Mouse (Mus musculus) midbrain, embryonic 11.5 days (tissue): ENCODE data around the gene Nfyc. TPM values are rescaled to one million over a fixed set of nuclear protein-coding genes. Genes with fewer than 3 reads are reported as not detected.

Experiments used
- ATAC-seq: fragments of 200-750 bp; cut with Nextera tagmentation; 2 replicates; pipeline ENCODE4 v1.8.0; 2017; ENCODE audit warnings: moderate TSS enrichment, moderate library complexity; ENCODE audit not compliant: low FRiP score
- DNase-seq: peaks from one replicate; pipeline ENCODE4 v3.0.0; 2015; ENCODE audit warnings: low spot score; ENCODE audit errors: missing footprints
- H3K27ac ChIP-seq: fragments of 300-500 bp; sonication (generic); 2 replicates; pipeline ENCODE4 v1.5.1; 2014; ENCODE audit warnings: low read depth, low read length
- H3K27me3 ChIP-seq: fragments of 300-500 bp; sonication (generic); 2 replicates; pipeline ENCODE4 v1.6.1; 2014; ENCODE audit warnings: mild to moderate bottlenecking, low read length, moderate library complexity, mixed read lengths; ENCODE audit not compliant: control insufficient read depth, insufficient read depth
- H3K36me3 ChIP-seq: fragments of 300-500 bp; sonication (generic); 2 replicates; pipeline ENCODE4 v1.6.1; 2014; ENCODE audit warnings: mild to moderate bottlenecking, low read length, moderate library complexity, mixed read lengths; ENCODE audit not compliant: control insufficient read depth, insufficient read depth
- H3K4me1 ChIP-seq: fragments of 300-500 bp; sonication (generic); 2 replicates; pipeline ENCODE4 v1.6.1; 2014; ENCODE audit warnings: low read length; ENCODE audit not compliant: control insufficient read depth, insufficient read depth
- H3K4me2 ChIP-seq: fragments of 300-500 bp; sonication (generic); 2 replicates; pipeline ENCODE4 v1.6.1; 2014; ENCODE audit warnings: mild to moderate bottlenecking, moderate library complexity
- H3K4me3 ChIP-seq: fragments of 300-500 bp; sonication (generic); 2 replicates; pipeline ENCODE4 v1.5.1; 2014; ENCODE audit warnings: low read depth, low read length
- H3K9ac ChIP-seq: fragments of 300-500 bp; sonication (generic); 2 replicates; pipeline ENCODE4 v1.6.1; 2014; ENCODE audit warnings: low read length
- H3K9me3 ChIP-seq: fragments of 300-500 bp; sonication (generic); 2 replicates; pipeline ENCODE4 v1.6.1; 2016; ENCODE audit warnings: low read length; ENCODE audit not compliant: control insufficient read depth
- WGBS: fragments of 180-500 bp; shearing (Covaris S2); extraction: QIAGEN DNeasy Blood & Tissue Kit; methylation state at CpG from one replicate; pipeline ENCODE4 v1.1.7; 2014; 5-methylcytosine and 5-hydroxymethylcytosine counted together
- microRNA counts: library from miRNA; unstranded; fragments of <30 nt; microRNA quantifications from one replicate; lab custom pipeline; 2015
- microRNA-seq: library from miRNA; unstranded; fragments of <30 nt; microRNA quantifications from one replicate; pipeline ENCODE4, GENCODE M21; 2017
- polyA plus RNA-seq: library from polyadenylated mRNA; unstranded; fragments of >200 nt; fragmentation: Nextera tagmentation; extraction: Ambion mirVana; gene quantifications from 2 replicates; pipeline ENCODE4 v1.2.1, GENCODE M21; 2014

Nfyc gene
- polyA plus RNA-seq, 1 experiment from 2014 or later = 117 TPM

DNA sequence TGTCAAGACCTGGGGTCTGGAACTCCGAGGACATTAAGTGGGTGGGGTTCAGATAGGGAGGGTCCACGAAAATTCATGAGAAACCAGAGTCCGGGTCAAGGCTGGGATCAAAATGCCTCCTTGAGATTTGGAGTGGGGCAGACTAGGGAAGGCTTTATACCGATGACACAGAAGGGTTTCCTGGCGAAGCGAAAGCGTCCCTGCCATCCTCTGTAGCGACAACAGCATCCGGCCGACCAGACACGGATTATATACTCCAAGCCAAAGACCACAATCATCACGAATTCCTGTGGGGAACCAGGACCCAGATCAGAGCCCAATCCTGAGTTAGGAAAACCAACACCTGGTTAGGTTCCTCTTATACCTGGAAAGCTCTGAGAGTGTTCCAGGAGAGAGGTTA is 114.6 kb downstream of the Nfyc start:
- H3K4me2 ChIP-seq = peak overlapping the region; percentile 49
- WGBS = 17% methylated on average over 12 of the region's 12 CpGs
- H3K4me3 ChIP-seq = peak overlapping the region; percentile 27
- no peak overlapping the region for H3K27ac ChIP-seq
- no peaks in the 10 kb centered on the region for H3K36me3 ChIP-seq
- H3K9me3 ChIP-seq = no peaks in the 10 kb centered on the region
- peaks cover 3% of the 10 kb centered on the region; the same call in 1 of the 2 replicates for H3K4me1 ChIP-seq
- no peaks in the 10 kb centered on the region; the same call in 1 of the 2 replicates for H3K27me3 ChIP-seq
- DNase-seq (no peak), ATAC-seq (peak; percentile 6; the same call in 1 of the 2 replicates)
- H3K9ac ChIP-seq = no peak overlapping the region; the same call in 1 of the 2 replicates

GRCm38 (mm10) chr4:120716141-120716571 is 115.2 kb downstream of the Nfyc start:
- WGBS = 2% methylated on average over 12 of the region's 12 CpGs
- Histone ChIP-seq H3K4me2 (peak overlapping the region; percentile 49), H3K4me3 (peak overlapping the region; percentile 27), H3K9ac (peak overlapping the region; percentile 16; the same call in 1 of the 2 replicates), H3K27me3 (no peaks in the 10 kb centered on the region; the same call in 1 of the 2 replicates), H3K9me3 (no peaks in the 10 kb centered on the region), H3K4me1 (peaks cover 3% of the 10 kb centered on the region; the same call in 1 of the 2 replicates), H3K36me3 (no peaks in the 10 kb centered on the region), H3K27ac (no peak overlapping the region)
- peak; percentile 80 for ATAC-seq
- peak; percentile 95 for DNase-seq

- no peak for ATAC-seq
- no peak overlapping the region for H3K4me2 ChIP-seq
- H3K27me3 ChIP-seq = no peaks in the 10 kb centered on the region; the same call in none of the 2 replicates
- no peak overlapping the region for H3K9ac ChIP-seq
- no peak overlapping the region for H3K4me3 ChIP-seq
- no peak for DNase-seq
- WGBS = 81% methylated on average over 6 of the region's 6 CpGs
- H3K9me3 ChIP-seq = no peaks in the 10 kb centered on the region
- no peaks in the 10 kb centered on the region for H3K36me3 ChIP-seq
- peaks cover 3% of the 10 kb centered on the region; the same call in 1 of the 2 replicates for H3K4me1 ChIP-seq
- no peak overlapping the region for H3K27ac ChIP-seq
Measured at GRCm38 (mm10) chr4:120713856-120714497, 117.4 kb downstream of the Nfyc start.

GRCm38 (mm10) chr4:120713021-120713420 is 118.4 kb downstream of the Nfyc start:
- DNase-seq (no peak), ATAC-seq (no peak)
- Histone ChIP-seq H3K36me3 (no peaks in the 10 kb centered on the region), H3K27ac (no peak overlapping the region), H3K4me2 (no peak overlapping the region), H3K9ac (no peak overlapping the region), H3K9me3 (no peaks in the 10 kb centered on the region), H3K4me3 (no peak overlapping the region), H3K4me1 (peaks cover 3% of the 10 kb centered on the region; the same call in 1 of the 2 replicates), H3K27me3 (no peaks in the 10 kb centered on the region; the same call in none of the 2 replicates)
- WGBS = 93% methylated on average over 6 of the region's 6 CpGs

GRCm38 (mm10) chr4:120712236-120712635 is 119.1 kb downstream of the Nfyc start:
- Histone ChIP-seq H3K36me3 (no peaks in the 10 kb centered on the region), H3K9ac (no peak overlapping the region), H3K4me2 (no peak overlapping the region), H3K9me3 (no peaks in the 10 kb centered on the region), H3K4me1 (peaks cover 3% of the 10 kb centered on the region; the same call in 1 of the 2 replicates), H3K27ac (no peak overlapping the region), H3K27me3 (no peaks in the 10 kb centered on the region; the same call in none of the 2 replicates), H3K4me3 (no peak overlapping the region)
- ATAC-seq (no peak), DNase-seq (no peak)
- WGBS = 80% methylated on average over 12 of the region's 12 CpGs

MicroRNAs within 50 kb of the gene (microRNA counts, 519-probe panel; counts per million panel counts)
- 3,409 counts per million, percentile 17 among the panel's probes with 10 or more counts for microRNA mmu-miR-30e (lab: Ali Mortazavi, UCI)

Small RNA genes within 50 kb of the gene (microRNA-seq; reads per million reads assigned to microRNA genes)
- gene Gm23936 = not detected
- gene Mir30c-1 = 147 reads per million, percentile 58 among the genes with 10 or more reads in this experiment
- gene Mir30e = not detected
- not detected for gene Mir30f

Other genes starting within 250 kb of the Nfyc start
- not detected in 2 replicates for gene Gm8439, start 242.8 kb downstream of the Nfyc start, polyA plus RNA-seq
- 8.7 and 8.8 TPM in 2 replicates for gene Cited4, start 165.0 kb downstream of the Nfyc start, polyA plus RNA-seq
- gene Kcnq4, start 83.0 kb downstream of the Nfyc start, polyA plus RNA-seq = 1.9 and 2.3 TPM in 2 replicates
- gene Rims3, start 23.2 kb upstream of the Nfyc start, polyA plus RNA-seq = 3.4 and 3.5 TPM in 2 replicates
- gene Exo5, start 93.4 kb upstream of the Nfyc start, polyA plus RNA-seq = 32.0 and 32.3 TPM in 2 replicates
- gene Zfp69, start 120.1 kb upstream of the Nfyc start, polyA plus RNA-seq = 9.0 and 9.6 TPM in 2 replicates
- gene Smap2, start 185.7 kb upstream of the Nfyc start, polyA plus RNA-seq = 17.6 and 18.1 TPM in 2 replicates
- gene Col9a2, start 207.8 kb upstream of the Nfyc start, polyA plus RNA-seq = 2.3 TPM in 2 replicates